Mouse (Mus musculus): ENCODE results near the gene Krt80. TPM values are rescaled to one million over a fixed set of nuclear protein-coding genes. Genes with fewer than 3 reads are reported as not detected.

Krt80 gene
- polyA plus RNA-seq, 1 experiment from 2014 or later, result 63.0 TPM

DNA sequence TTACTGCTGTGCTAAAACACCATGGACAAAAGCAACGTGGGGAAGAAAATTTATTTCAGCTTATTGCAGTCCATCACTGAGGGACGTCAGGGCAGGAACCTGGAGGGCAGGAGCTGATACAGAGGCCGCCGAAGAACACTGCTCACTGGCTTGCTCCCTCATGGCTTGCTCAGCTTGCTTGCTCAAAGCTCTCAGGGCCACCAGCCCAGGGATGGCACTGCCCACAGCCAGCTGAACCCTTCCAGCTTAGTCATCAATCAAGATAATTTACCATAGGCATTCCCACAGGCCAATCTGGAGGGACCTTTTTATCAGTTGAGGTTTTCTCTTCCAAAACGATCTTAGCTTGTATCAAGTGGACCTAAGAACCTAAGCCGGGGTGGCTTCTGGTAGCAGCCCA lies 58.0 kb downstream of the Krt80 start:
- 70% methylated on average over 6 of the region's 6 CpGs for WGBS
- Histone ChIP-seq H3K9me3 (ENCODE audit: control insufficient read depth, low read length) (no peaks in the 10 kb centered on the region), H3K4me2 (replicated peaks; ENCODE audit: low read depth) (no peak overlapping the region), H3K9ac (ENCODE audit: low read length) (no peak overlapping the region), H3K36me3 (ENCODE audit: control insufficient read depth, insufficient read depth, low read length) (no peaks in the 10 kb centered on the region), H3K4me1 (replicated peaks; ENCODE audit: control insufficient read depth, insufficient read depth) (0 out of 2 replicates have a peak, but pooled peaks cover 4% of the 10 kb centered on the region), H3K4me3 (ENCODE audit: low read depth, low read length) (no peak overlapping the region), H3K27me3 (ENCODE audit: control insufficient read depth, insufficient read depth, low read length) (no peaks in the 10 kb centered on the region), H3K27ac (replicated peaks) (no peak overlapping the region)
- no peak for DNase-seq (ENCODE audit: low spot score)
- TF ChIP-seq EP300 (optimal IDR thresholded peaks at IDR 0.05) (no peak), CTCF (IDR thresholded peaks at IDR 0.05; ENCODE audit: low read depth) (no peak)
- ATAC-seq (ENCODE audit: low FRiP score, low TSS enrichment), result no peak

GRCm38 (mm10) chr15:101311087-101311770 lies 58.7 kb downstream of the Krt80 start:
- no peaks in the 10 kb centered on the region for H3K9me3 ChIP-seq (ENCODE audit: control insufficient read depth, low read length)
- WGBS, result 38% methylated on average over 14 of the region's 15 CpGs
- no peak overlapping the region for H3K4me3 ChIP-seq (ENCODE audit: low read depth, low read length)

GRCm38 (mm10) chr15:101309493-101309892 lies 60.5 kb downstream of the Krt80 start:
- no peak overlapping the region for H3K9ac ChIP-seq (ENCODE audit: low read length)
- TF ChIP-seq EP300 (optimal IDR thresholded peaks at IDR 0.05) (no peak), CTCF (IDR thresholded peaks at IDR 0.05; ENCODE audit: low read depth) (no peak)
- ATAC-seq (ENCODE audit: low FRiP score, low TSS enrichment), result peak; percentile 24; the same call in 1 of the 2 replicates

More at GRCm38 (mm10) chr15:101311087-101311770, 58.7 kb downstream of the Krt80 start:
- Histone ChIP-seq H3K27me3 (ENCODE audit: control insufficient read depth, insufficient read depth, low read length) (no peaks in the 10 kb centered on the region), H3K4me1 (replicated peaks; ENCODE audit: control insufficient read depth, insufficient read depth) (0 out of 2 replicates have a peak, but pooled peaks cover 4% of the 10 kb centered on the region), H3K36me3 (ENCODE audit: control insufficient read depth, insufficient read depth, low read length) (no peaks in the 10 kb centered on the region), H3K27ac (replicated peaks) (no peak overlapping the region), H3K9ac (ENCODE audit: low read length) (no peak overlapping the region), H3K4me2 (replicated peaks; ENCODE audit: low read depth) (no peak overlapping the region)
- no peak for TF ChIP-seq EP300 (optimal IDR thresholded peaks at IDR 0.05)
- no peak for TF ChIP-seq CTCF (IDR thresholded peaks at IDR 0.05; ENCODE audit: low read depth)
- DNase-seq (ENCODE audit: low spot score) (no peak), ATAC-seq (ENCODE audit: low FRiP score, low TSS enrichment) (no peak)

GRCm38 (mm10) chr15:101308440-101309348 lies 61.3 kb downstream of the Krt80 start:
- TF ChIP-seq EP300 (optimal IDR thresholded peaks at IDR 0.05), result no peak
- TF ChIP-seq CTCF (IDR thresholded peaks at IDR 0.05; ENCODE audit: low read depth), result no peak
- Histone ChIP-seq H3K4me2 (replicated peaks; ENCODE audit: low read depth) (no peak overlapping the region), H3K9ac (ENCODE audit: low read length) (no peak overlapping the region), H3K36me3 (ENCODE audit: control insufficient read depth, insufficient read depth, low read length) (no peaks in the 10 kb centered on the region), H3K9me3 (ENCODE audit: control insufficient read depth, low read length) (no peaks in the 10 kb centered on the region), H3K4me3 (ENCODE audit: low read depth, low read length) (no peak overlapping the region), H3K27me3 (ENCODE audit: control insufficient read depth, insufficient read depth, low read length) (no peaks in the 10 kb centered on the region), H3K27ac (replicated peaks) (no peak overlapping the region), H3K4me1 (replicated peaks; ENCODE audit: control insufficient read depth, insufficient read depth) (0 out of 2 replicates have a peak, but pooled peaks cover 4% of the 10 kb centered on the region)
- no peak for DNase-seq (ENCODE audit: low spot score)
- no peak; the same call in 1 of the 2 replicates for ATAC-seq (ENCODE audit: low FRiP score, low TSS enrichment)
- 38% methylated on average over 13 of the region's 13 CpGs for WGBS

More at GRCm38 (mm10) chr15:101309493-101309892, 60.5 kb downstream of the Krt80 start:
- Histone ChIP-seq H3K4me2 (replicated peaks; ENCODE audit: low read depth) (no peak overlapping the region), H3K27me3 (ENCODE audit: control insufficient read depth, insufficient read depth, low read length) (no peaks in the 10 kb centered on the region), H3K27ac (replicated peaks) (no peak overlapping the region), H3K4me1 (replicated peaks; ENCODE audit: control insufficient read depth, insufficient read depth) (0 out of 2 replicates have a peak, but pooled peaks cover 4% of the 10 kb centered on the region), H3K36me3 (ENCODE audit: control insufficient read depth, insufficient read depth, low read length) (no peaks in the 10 kb centered on the region), H3K9me3 (ENCODE audit: control insufficient read depth, low read length) (no peaks in the 10 kb centered on the region), H3K4me3 (ENCODE audit: low read depth, low read length) (no peak overlapping the region)
- 34% methylated on average over 5 of the region's 5 CpGs for WGBS
- no peak for DNase-seq (ENCODE audit: low spot score)

- 89% methylated on average over 4 of the region's 4 CpGs for WGBS
- no peak for DNase-seq (ENCODE audit: low spot score)
- H3K4me1 ChIP-seq (replicated peaks; ENCODE audit: control insufficient read depth, insufficient read depth), result 0 out of 2 replicates have a peak, but pooled peaks cover 4% of the 10 kb centered on the region
- no peaks in the 10 kb centered on the region for H3K36me3 ChIP-seq (ENCODE audit: control insufficient read depth, insufficient read depth, low read length)
- no peaks in the 10 kb centered on the region for H3K27me3 ChIP-seq (ENCODE audit: control insufficient read depth, insufficient read depth, low read length)
- no peak overlapping the region for H3K4me3 ChIP-seq (ENCODE audit: low read depth, low read length)
- no peak for ATAC-seq (ENCODE audit: low FRiP score, low TSS enrichment)
- TF ChIP-seq EP300 (optimal IDR thresholded peaks at IDR 0.05) (no peak), CTCF (IDR thresholded peaks at IDR 0.05; ENCODE audit: low read depth) (no peak)
- no peak overlapping the region for H3K9ac ChIP-seq (ENCODE audit: low read length)
- no peak overlapping the region for H3K27ac ChIP-seq (replicated peaks)
- H3K4me2 ChIP-seq (replicated peaks; ENCODE audit: low read depth), result no peak overlapping the region
- no peaks in the 10 kb centered on the region for H3K9me3 ChIP-seq (ENCODE audit: control insufficient read depth, low read length)
Measured at GRCm38 (mm10) chr15:101306459-101306858, 63.5 kb downstream of the Krt80 start.
